Mouse (Mus musculus) megakaryocyte-erythroid progenitor cell, adult 5-6 weeks (primary cell): ENCODE measurements around the gene Lpin1. TPM values are rescaled to one million over a fixed set of nuclear protein-coding genes. Genes with fewer than 3 reads are reported as not detected.

Experiments
- total RNA-seq, 2 experiments: library from RNA; stranded (forward) in 1 of 2; stranded (reverse) in 1 of 2; fragments of 200-1000, 215-1000 nt in 1 of 2; fragments of >200 nt in 1 of 2; fragmentation: Nextera tagmentation in 1 of 2; gene quantifications; 2 replicates each; pipeline ENCODE4 v1.2.3; 2014 to 2017

The Lpin1 gene
- total RNA-seq, 2 experiments from 2014 or later: 29.3 to 47.6 TPM

Other genes with a start within 250 kb of the Lpin1 start
- gene Ntsr2, start 42.4 kb upstream of the Lpin1 start, total RNA-seq (2014; fragmentation: Nextera tagmentation): not detected in 2 replicates
- gene Ntsr2, start 42.4 kb upstream of the Lpin1 start, total RNA-seq (2017): not detected in 2 replicates
- gene Greb1, start 189.9 kb upstream of the Lpin1 start, total RNA-seq (2014; fragmentation: Nextera tagmentation): 7.2 TPM in 1 of 2 replicates, not detected in the other
- not detected in 2 replicates for gene Greb1, start 189.9 kb upstream of the Lpin1 start, total RNA-seq (2017)
- gene E2f6, start 200.0 kb upstream of the Lpin1 start, total RNA-seq (2014; fragmentation: Nextera tagmentation): 68.4 and 73.2 TPM in 2 replicates
- 71.5 and 73.6 TPM in 2 replicates for gene E2f6, start 200.0 kb upstream of the Lpin1 start, total RNA-seq (2017)